Mouse (Mus musculus) stomach, embryonic 14.5 days (tissue): ENCODE results near the gene Scgb3a1. TPM values are rescaled to one million over a fixed set of nuclear protein-coding genes. Genes with fewer than 3 reads are reported as not detected.

Experiments
- ATAC-seq: fragments of 200-750 bp; cut with Nextera tagmentation; 2 replicates; pipeline ENCODE4 v1.8.0; 2017; ENCODE audit warnings: low read depth, moderate TSS enrichment; ENCODE audit not compliant: insufficient number of reproducible peaks, insufficient read depth, low FRiP score
- H3K27ac ChIP-seq: fragments of 300-500 bp; sonication (generic); 2 replicates; pipeline ENCODE4 v1.5.1; 2014; ENCODE audit warnings: mild to moderate bottlenecking, low read length, moderate library complexity, mixed read lengths
- H3K27me3 ChIP-seq: fragments of 300-500 bp; sonication (generic); 2 replicates; pipeline ENCODE4 v1.6.1; 2014; ENCODE audit warnings: low read length, control low read depth, mixed read lengths; ENCODE audit not compliant: control insufficient read depth, insufficient read depth
- H3K36me3 ChIP-seq: fragments of 300-500 bp; sonication (generic); 2 replicates; pipeline ENCODE4 v1.6.1; 2014; ENCODE audit warnings: mild to moderate bottlenecking, control low read depth, low read length, moderate library complexity, mixed read lengths; ENCODE audit not compliant: control insufficient read depth, insufficient read depth
- H3K4me1 ChIP-seq: fragments of 300-500 bp; sonication (generic); 2 replicates; pipeline ENCODE4 v1.6.1; 2014; ENCODE audit warnings: low read length, control low read depth, mixed read lengths; ENCODE audit not compliant: control insufficient read depth, insufficient read depth
- H3K4me2 ChIP-seq: fragments of 300-500 bp; sonication (generic); replicated peaks from 2 replicates; pipeline ENCODE4 v1.6.1; 2014; ENCODE audit warnings: low read depth, low read length, control low read depth
- H3K4me3 ChIP-seq: fragments of 300-500 bp; sonication (generic); 2 replicates; pipeline ENCODE4 v1.5.1; 2014; ENCODE audit warnings: low read depth, low read length, control low read depth
- H3K9ac ChIP-seq: fragments of 300-500 bp; sonication (generic); replicated peaks from 2 replicates; pipeline ENCODE4 v1.6.1; 2014; ENCODE audit warnings: low read depth, mild to moderate bottlenecking, control low read depth, low read length, moderate library complexity, mixed read lengths
- H3K9me3 ChIP-seq: fragments of 300-500 bp; sonication (generic); 2 replicates; pipeline ENCODE4 v1.6.1; 2016; ENCODE audit warnings: low read depth, low read length, control low read depth; ENCODE audit not compliant: control insufficient read depth
- WGBS: fragments of 180-500 bp; shearing (Covaris S2); extraction: QIAGEN DNeasy Blood & Tissue Kit; methylation state at CpG from one replicate; pipeline ENCODE4 v1.1.7; 2014; 5-methylcytosine and 5-hydroxymethylcytosine counted together
- polyA plus RNA-seq: library from polyadenylated mRNA; unstranded; fragments of >200 nt; fragmentation: Nextera tagmentation; extraction: Ambion mirVana; gene quantifications from 2 replicates; pipeline ENCODE4 v1.2.1, GENCODE M21; 2014

Scgb3a1 gene
- polyA plus RNA-seq: not detected in 2 replicates

GRCm38 (mm10) chr11:49663310-49663709, at the start of gene Scgb3a1:
Gene Scgb3a1, plus strand, starts transcription at chr11:49663610.
- Histone ChIP-seq H3K27me3 (no peaks in the 10 kb centered on the region), H3K36me3 (no peaks in the 10 kb centered on the region), H3K4me3 (no peak within 1 kb of the TSS), H3K9me3 (no peaks in the 10 kb centered on the region), H3K27ac (no peak within 1 kb of the TSS), H3K4me2 (no peak within 1 kb of the TSS), H3K9ac (no peak within 1 kb of the TSS), H3K4me1 (no peaks in the 10 kb centered on the region)
- ATAC-seq: 0 out of 2 replicates have a peak, but pooled peaks have one; percentile 49
- 73% methylated on average over 5 of the region's 5 CpGs for WGBS

GRCm38 (mm10) chr11:49615856-49616725, 47.3 kb upstream of the Scgb3a1 start:
- Histone ChIP-seq H3K36me3 (no peaks in the 10 kb centered on the region), H3K4me1 (no peaks in the 10 kb centered on the region), H3K27ac (no peak overlapping the region), H3K4me2 (no peak overlapping the region), H3K9me3 (no peaks in the 10 kb centered on the region), H3K9ac (no peak overlapping the region), H3K27me3 (no peaks in the 10 kb centered on the region), H3K4me3 (no peak overlapping the region)
- 89% methylated on average over 10 of the region's 10 CpGs for WGBS
- ATAC-seq: no peak

GRCm38 (mm10) chr11:49618476-49618875, 44.9 kb upstream of the Scgb3a1 start:
- no peaks in the 10 kb centered on the region for H3K36me3 ChIP-seq
- H3K4me1 ChIP-seq: no peaks in the 10 kb centered on the region
- WGBS: 71% methylated on average over 8 of the region's 8 CpGs
- H3K27me3 ChIP-seq: no peaks in the 10 kb centered on the region
- no peak for ATAC-seq
- H3K4me3 ChIP-seq: no peak overlapping the region
- H3K4me2 ChIP-seq: no peak overlapping the region
- no peak overlapping the region for H3K9ac ChIP-seq
- no peaks in the 10 kb centered on the region for H3K9me3 ChIP-seq
- no peak overlapping the region for H3K27ac ChIP-seq

GRCm38 (mm10) chr11:49621953-49622352, 41.5 kb upstream of the Scgb3a1 start:
- no peak for ATAC-seq
- Histone ChIP-seq H3K9me3 (no peaks in the 10 kb centered on the region), H3K4me3 (no peak overlapping the region), H3K4me2 (no peak overlapping the region), H3K9ac (no peak overlapping the region), H3K27ac (no peak overlapping the region), H3K36me3 (no peaks in the 10 kb centered on the region), H3K4me1 (no peaks in the 10 kb centered on the region), H3K27me3 (no peaks in the 10 kb centered on the region)
- 85% methylated on average over 5 of the region's 5 CpGs for WGBS

GRCm38 (mm10) chr11:49624156-49624555, 39.3 kb upstream of the Scgb3a1 start:
- Histone ChIP-seq H3K9ac (no peak overlapping the region), H3K9me3 (no peaks in the 10 kb centered on the region), H3K27me3 (no peaks in the 10 kb centered on the region), H3K4me3 (no peak overlapping the region), H3K4me2 (no peak overlapping the region), H3K4me1 (no peaks in the 10 kb centered on the region), H3K36me3 (no peaks in the 10 kb centered on the region), H3K27ac (no peak overlapping the region)
- no peak for ATAC-seq
- WGBS: 75% methylated on average over 3 of the region's 3 CpGs

GRCm38 (mm10) chr11:49625863-49626262, 37.5 kb upstream of the Scgb3a1 start:
- ATAC-seq: no peak
- WGBS: 67% methylated on average over 15 of the region's 15 CpGs

GRCm38 (mm10) chr11:49626748-49627147, 36.7 kb upstream of the Scgb3a1 start:
- ATAC-seq: no peak
- 65% methylated on average over 8 of the region's 8 CpGs for WGBS
- Histone ChIP-seq H3K36me3 (no peaks in the 10 kb centered on the region), H3K4me2 (no peak overlapping the region), H3K4me1 (no peaks in the 10 kb centered on the region), H3K27ac (no peak overlapping the region), H3K9ac (no peak overlapping the region), H3K9me3 (no peaks in the 10 kb centered on the region), H3K4me3 (no peak overlapping the region), H3K27me3 (no peaks in the 10 kb centered on the region)

More at GRCm38 (mm10) chr11:49625863-49626262, 37.5 kb upstream of the Scgb3a1 start:
- Histone ChIP-seq H3K4me3 (no peak overlapping the region), H3K9ac (no peak overlapping the region), H3K4me2 (no peak overlapping the region), H3K36me3 (no peaks in the 10 kb centered on the region), H3K4me1 (no peaks in the 10 kb centered on the region), H3K9me3 (no peaks in the 10 kb centered on the region), H3K27me3 (no peaks in the 10 kb centered on the region), H3K27ac (no peak overlapping the region)

GRCm38 (mm10) chr11:49631154-49631553, 32.3 kb upstream of the Scgb3a1 start:
- Histone ChIP-seq H3K4me3 (no peak overlapping the region), H3K4me2 (no peak overlapping the region), H3K4me1 (0 out of 2 replicates have a peak, but pooled peaks cover 6% of the 10 kb centered on the region), H3K27ac (no peak overlapping the region), H3K27me3 (peaks cover 19% of the 10 kb centered on the region), H3K9ac (no peak overlapping the region), H3K9me3 (no peaks in the 10 kb centered on the region), H3K36me3 (no peaks in the 10 kb centered on the region)
- no peak for ATAC-seq
- 44% methylated on average over 3 of the region's 3 CpGs for WGBS
